Mouse (Mus musculus) ES-CJ7 (cell line): ENCODE measurements around the gene Aldh18a1.
A peak's percentile ranks its signal among the peaks of the same experiment; 100 is the strongest.
"Not testable (repeated sequence)": the region's sequence is repeated elsewhere in the genome, so short reads cannot be mapped to it uniquely, and the experiment has no call there.

Source experiments
- DNase-seq: peaks from one replicate; pipeline ENCODE4 v3.0.0; 2011; ENCODE audit warnings: low read depth, low spot score

Aldh18a1 gene

DNA sequence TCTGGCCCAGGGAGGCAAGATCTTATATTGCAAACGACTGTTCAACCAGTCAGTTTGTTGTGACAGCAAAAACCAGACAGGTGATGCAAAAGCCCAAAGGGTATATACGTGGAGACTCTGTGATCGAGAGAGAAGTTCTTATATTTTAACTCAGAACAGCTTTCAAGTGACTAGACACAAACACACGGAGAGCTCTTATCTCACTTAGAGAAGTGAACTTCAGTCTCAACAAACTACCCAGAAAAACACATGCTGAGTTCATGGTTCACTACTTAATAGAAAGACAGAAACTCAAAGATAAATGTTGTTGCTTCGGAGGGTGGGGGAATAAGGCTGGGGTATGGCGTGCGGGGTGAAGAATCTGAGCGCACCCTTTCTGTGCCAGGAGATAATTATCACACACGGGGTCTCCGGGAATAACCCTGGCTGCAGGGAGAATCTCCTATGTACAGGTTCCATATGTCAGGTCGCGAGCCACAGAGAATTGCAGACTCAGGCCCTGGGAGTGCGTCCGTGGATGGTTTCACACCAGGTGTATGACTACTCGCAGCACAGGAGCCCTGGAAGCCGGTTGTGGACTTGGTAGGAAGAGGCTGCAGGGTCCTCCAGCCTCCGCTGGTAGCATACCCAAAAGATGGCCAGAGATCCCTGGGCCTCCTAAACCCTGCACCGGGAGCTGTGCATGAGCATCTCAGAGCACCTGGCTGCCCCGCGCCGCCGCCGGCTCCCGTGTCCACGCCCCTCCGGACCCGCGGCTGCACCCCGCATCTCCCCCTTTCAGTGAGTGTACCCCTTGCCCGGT is 571 bp downstream of the Aldh18a1 start:
- DNase-seq, result no peak

DNA sequence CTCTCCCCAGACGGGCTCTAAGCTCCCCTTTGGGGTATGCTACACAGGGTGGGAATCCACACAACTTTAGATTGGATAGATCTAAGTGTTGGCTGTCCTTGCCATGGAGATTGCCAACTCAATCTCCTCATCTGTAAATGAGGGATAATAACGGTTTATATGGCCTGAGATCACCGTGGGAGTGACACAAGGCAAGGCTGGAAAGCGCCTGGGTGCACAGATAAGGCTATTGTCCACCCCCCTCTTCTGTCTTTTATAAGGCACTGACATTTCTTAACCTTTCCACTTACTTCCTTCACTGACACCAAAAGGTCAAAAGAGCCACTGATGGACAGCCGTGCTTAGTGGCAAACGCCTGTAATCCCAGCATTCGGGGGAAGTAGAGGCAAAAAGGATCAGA is 1.4 kb downstream of the Aldh18a1 start:
- DNase-seq, result no peak

DNA sequence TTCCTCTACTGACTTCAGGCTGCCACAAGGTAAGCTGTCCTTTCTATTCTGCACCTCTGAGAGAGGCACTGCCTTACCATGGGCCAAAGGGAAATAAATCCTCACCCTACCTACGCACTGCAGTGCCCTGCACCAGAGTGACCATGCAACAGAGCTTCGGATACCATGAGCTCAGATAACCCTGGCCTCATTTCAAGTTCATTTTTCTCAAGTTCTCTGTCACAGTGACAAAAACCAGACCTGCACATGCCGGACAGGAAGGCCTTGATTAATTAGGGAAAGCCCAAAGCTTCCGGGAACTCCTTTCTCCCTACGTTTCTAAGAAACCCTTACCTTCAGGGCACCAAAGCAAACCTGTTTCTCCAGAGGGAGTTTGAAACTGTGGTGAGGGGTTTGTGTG is 6.6 kb downstream of the Aldh18a1 start:
- no peak for DNase-seq

DNA sequence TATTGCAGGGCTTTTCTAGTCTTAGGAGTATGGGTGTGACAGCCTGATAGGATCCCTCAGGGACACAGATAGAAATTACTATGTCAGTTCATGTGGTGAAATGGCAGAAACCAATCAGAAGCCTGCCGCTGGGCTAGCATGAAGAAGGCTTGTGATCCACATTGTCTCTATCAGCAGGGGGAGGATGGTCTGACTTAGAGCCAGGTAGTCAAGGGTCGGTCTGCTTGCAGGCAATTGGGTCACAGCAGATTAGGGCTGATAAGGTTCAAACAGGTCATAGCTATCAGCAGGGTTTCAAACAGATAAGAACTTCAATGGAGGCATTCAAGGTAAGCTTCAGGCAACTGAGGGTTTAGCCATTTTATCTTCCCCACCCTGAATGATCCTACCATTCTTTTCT is 7.4 kb downstream of the Aldh18a1 start:
- no peak for DNase-seq

DNA sequence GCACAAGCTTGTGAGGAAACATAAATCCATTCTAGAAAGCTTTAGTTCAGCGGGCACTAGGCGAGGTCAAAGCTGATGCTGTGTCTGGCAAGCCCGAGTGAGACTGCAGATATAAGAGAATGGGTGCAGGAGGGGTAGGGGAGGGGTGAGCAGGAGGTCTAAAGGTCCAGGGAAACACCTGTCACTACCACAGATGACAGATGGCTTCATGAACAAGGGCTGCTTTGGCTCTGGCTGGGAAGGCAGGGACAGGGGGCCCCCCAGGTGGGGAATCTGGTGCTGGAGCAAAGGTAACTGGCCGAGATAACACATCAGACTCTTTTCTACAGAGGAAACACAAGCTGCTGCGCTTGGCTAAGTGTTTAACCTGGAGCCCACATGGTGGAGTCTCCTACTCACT is 12.8 kb downstream of the Aldh18a1 start:
- DNase-seq, result no peak

DNA sequence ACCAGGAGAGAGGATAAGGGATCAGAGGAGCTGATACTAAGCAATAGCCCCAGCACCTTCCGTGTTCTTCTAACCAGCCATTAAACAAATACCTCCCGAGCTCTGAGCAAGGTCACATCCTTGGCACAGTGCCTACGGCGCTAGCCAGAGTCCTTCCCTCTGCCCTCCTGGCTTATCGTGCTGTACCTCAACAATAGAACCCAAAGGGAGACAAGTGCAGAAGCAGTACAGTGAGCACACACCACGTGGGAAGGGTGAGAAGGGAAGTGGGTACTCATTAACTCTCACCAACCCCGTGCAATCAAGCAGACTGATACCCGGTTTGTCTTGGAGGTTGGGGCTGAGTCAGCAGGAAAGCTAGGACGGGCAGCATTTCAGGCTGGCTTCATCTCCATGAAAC is 17.5 kb downstream of the Aldh18a1 start:
- DNase-seq, result no peak

DNA sequence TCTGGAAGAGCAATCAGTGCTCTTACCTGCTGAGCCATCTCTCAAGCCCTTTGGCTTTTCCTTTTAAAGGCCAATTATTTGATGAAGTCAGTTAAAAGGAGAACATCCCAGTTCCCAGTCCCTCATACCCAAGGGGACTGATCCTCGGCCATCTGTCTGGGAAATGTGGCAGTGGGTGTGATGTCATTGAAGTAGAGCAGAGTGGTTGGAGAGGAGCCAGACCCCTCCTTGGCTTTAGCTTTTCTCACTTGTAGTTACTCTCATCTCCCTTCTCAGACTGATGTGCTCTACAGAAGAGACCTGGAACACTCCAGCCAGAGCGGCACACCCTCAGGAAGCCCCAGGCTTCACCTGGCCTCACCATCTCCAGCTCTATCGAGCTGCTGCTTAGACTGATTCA is 20.6 kb downstream of the Aldh18a1 start:
- no peak for DNase-seq

DNA sequence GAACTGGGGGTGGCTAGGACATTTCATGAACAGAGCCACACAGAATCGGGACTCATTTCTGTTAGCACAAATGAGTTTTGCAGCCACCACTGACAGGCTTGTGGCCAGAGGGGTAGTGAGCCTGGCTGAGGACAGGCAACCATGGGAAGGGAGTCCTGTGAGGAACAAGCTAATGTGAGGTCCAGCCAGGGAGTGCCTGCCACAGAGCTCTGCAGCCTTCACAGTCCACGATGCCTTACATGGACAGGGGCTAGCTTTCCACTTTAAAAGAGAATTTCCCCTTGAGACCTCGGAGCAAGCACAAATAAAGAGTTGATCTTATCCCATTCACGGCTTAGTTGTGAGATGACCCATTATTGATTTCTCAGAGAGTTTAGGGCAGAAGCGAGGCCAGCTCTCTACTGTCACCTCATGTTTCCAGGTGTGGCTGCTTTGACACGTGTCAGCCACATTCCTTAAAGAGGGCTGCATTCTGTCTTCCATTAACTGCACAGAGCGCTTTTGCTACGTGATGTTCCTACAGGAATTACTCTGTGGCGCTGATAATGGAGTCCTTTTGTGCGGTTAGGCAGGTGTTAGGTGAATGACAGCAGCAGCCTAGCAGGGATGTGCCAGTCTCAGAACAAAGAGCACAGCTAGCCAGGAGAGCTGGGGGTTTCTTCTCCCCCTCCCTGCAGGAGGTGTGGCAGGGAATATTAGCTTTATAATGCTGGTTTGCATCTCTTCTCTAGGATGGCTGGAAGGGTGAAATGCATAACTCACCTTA is 24.2 kb downstream of the Aldh18a1 start:
- DNase-seq, result no peak

DNA sequence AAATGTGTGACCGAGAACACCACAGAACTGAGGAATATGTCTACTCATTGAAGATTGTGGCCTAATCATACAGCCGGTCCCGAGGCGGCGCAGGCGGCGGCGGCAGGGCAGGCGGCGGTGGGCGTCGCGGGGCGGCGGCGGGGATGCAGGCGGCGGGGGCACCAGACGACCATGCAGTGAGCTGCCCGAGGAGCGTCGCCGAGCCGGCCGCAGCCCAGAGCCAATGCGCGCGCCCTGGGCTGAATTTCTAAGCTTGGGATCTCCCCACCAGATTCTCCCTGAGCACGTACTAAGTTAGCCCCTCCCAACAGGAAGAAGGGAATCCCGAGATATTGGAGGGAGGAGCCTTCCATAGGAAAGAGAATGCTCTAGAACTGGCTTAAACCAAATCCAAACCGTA is 26.7 kb downstream of the Aldh18a1 start:
- not testable (repeated sequence) for DNase-seq

DNA sequence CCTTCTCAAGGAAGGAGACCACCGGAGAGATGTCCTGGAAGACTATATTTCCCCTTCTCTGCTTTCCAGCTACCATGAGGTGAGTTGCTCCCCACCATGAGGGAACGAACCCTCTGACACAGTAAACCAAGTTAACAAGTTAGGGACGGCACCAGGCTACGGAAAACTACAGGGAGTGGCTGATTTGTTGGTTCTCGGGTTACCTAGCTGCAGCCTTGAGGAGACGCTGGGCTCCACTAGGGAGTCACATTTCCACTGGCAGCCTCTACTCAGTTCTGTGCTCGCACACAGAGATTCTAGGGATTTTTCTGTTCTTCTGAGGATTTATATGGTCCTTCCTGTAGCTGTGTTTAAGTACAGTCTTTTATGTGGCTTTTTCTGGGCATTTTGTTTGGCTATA is 32.2 kb downstream of the Aldh18a1 start:
- DNase-seq, result no peak

DNA sequence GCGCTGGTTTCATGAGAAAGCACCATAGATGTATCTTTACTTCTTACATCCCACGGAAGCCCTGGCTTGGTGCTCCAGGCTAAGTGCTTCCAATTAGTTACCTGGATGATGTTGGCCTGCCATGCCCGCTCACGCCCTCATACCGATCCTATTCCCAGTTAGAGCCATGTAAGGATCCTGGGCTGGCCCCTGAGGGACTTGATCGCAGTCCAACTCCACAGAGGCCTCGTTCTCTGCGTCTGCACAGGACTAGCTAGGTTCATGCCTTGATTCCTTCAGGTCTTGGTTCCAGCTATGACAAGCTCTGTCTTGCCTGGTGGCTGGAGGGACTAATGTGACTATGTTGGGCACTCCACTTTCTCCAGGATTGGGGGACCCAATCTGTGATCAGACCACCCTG is 33.1 kb downstream of the Aldh18a1 start:
- no peak for DNase-seq

DNA sequence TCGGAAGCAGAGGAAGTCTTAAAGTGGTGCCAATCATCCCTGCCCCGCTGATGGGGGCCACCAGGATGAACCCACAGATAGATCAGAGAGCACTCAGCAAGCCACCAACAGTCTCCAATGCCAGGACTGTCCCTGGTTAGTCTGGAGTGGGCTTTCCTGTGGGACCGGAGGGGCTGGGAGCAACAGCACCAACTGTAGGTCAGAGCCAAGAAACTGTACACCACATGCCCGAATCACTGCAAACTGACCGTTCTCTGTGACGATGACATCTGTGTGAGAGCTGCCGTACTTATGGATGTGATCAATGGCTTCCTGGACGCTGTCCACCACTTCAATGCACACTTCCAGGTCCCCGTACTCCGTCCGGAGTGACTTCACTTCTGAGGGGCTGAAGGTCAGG is 33.9 kb downstream of the Aldh18a1 start:
- no peak for DNase-seq

DNA sequence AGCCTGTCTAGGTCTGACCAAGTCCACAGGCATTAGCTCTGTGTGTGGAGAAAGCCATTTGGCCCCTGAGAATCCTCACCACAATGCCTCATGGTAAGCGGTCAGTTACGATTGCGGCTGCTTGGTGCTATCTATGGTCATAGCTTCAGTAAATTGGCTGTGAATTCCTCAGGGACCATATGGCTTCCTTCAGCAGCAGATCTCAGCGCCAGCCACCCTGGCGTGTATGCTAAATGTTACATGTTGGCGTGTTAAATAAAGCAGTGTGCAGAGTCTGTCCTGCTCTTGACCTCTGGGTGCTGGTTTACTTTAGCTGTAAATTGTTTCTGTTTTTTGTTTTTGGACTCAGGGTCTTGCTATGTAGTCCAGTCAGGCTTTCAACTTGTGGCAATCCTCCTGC is 34.4 kb downstream of the Aldh18a1 start:
- no peak for DNase-seq

DNA sequence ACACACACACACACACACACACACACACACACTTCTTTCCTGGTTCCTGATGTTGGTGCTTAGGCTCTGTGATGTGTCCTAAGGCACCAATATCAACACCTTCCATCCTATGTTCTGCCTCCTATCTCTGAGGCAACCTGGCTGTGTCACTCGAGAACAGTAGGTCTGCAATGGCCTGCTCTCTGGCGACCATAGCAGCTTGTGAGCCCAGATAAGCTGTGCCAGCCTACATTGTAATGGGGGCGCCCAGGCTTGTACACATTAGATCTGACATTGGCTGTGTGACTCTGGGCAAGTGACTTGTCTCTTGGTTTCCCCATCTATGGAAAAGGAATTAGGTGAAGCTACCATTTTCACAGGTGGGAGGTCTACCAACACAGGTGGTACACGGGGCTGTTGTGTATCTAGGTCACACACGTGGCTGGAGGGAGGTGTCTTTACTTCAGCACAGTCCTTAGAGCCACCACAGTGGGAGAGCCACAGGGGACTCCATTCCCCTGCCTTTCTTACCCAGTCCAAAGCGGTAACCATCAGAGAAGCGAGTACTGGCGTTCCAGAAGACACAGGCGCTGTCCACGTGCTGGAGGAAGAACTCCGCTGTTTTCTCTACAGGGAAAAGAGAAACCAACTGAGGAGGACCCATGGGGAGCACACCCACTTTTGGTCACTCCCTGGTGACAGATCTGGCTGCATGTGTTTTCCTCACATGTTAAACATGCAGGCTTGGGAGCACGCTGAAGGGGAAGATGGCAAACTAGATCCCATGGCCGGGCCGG is 35.1 kb downstream of the Aldh18a1 start:
- no peak for DNase-seq

DNA sequence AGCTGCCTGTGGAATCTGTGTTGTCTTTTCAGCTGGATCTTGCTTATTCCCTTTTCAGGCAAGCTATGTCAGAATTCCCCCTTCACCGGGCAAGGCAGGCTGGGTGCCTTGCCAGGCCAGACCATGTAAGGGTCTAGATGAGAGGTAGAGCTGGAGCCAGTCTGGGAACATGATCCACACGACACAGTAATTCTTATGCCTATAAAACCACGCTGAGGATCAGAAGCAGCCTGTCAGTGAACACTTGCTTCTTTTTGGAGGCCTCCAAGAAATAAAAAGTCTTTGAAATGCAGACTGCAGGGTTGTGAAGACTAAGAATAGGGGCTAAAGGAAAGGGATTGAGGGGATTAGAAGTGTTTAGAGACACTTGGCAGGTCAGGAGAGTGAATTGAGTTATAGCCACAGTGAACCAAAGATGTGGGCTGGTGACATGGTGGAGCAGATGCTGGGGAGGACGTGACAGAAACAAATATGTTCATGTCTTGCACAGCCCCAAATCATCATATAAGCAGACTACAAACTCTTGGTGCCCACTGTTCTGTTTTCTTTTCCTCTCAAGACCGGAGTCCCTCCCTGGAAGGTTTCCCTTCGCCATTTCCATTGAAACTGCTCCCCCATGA is 38.6 kb downstream of the Aldh18a1 start:
- DNase-seq, result no peak

DNA sequence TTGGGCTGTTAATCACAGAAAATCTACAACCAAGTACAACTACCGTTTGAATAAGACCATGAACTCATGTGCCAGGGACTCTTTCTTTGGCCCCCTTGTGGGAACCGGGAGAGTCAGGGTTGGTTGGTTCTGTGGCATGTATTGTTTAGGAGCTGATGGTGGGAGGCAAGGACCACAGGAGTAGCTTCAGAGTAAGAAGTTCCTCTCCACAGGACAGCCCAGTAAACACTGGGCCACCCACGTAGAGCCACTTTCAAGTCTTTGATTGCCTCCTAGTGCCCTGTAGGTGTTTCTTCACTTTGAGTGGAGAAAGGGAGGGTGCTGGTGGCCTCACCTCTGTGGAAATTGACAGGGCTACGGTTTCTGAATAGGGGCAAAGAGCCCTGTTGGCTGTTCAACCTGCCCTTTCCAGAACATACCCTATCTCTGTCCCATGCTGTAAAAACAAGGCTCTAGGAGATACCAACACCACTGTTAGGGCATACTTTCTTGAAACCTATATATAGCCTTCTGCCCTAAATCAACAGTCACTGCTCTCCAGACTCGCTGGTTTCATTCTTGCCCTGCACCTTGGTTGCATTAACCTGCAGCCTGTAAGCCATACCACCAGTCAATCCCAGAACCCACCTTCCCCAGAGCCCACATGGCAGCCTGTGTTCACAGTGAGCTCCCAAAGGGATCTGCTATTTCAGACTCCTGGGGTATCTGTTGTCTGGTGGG is 39.3 kb downstream of the Aldh18a1 start:
- peak; percentile 59 for DNase-seq

DNA sequence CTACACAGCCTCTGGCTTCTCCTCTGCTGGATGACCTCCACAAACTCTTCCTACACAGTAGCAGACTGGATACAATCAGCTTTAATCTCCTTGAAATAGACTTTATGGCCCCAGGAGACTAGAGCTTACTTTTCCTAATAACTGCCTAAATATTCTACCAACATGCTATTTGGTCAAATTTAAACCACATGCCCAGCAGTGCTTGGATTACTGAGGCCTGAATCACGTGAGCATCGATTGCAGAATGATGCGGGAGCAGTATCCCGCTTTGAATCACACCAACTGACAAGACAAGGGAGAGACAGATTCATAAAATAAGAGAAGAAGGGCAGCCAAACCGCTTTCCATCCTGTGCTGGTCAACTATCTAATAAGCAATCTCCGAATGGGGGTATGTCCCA is 39.9 kb downstream of the Aldh18a1 start:
- no peak for DNase-seq

DNA sequence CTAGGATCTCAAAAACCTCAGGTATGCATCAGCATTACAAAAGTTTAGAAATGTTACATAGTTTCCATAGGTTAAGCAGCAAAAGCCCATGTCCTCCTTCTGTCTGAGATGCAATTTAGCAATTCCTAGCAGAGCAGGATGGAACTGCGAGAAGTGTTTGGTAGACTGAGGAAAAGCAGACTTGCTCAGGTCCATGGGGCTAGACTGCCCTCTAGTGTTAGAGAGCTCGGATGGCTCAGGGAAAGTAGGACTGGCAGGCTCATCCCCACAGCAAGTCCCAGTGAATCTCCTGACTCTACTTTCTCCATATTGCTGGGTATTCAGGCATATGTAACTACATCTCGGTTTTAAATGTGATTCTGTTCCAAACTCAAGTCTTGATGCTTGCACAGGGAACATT is 43.4 kb downstream of the Aldh18a1 start:
- DNase-seq, result peak; percentile 76

DNA sequence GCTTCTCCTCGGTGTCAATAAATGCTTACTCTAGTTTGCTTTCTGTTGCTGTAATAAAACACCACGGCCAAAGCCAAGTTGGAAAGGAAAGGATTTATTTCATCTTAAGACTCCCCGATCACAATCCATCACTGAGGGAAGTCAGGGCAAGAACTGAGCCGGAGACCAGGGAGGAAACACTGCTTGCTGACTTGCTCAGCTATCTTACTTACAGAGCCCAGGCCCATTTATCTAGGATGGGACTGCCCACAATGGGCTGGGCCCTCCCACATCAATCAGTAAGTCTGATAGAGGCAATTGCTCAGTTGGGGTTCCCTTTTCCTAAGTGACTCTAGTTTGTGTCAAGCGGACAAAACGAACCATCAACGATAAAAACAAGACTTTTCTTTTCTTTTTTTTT is 45.5 kb downstream of the Aldh18a1 start:
- no peak for DNase-seq

DNA sequence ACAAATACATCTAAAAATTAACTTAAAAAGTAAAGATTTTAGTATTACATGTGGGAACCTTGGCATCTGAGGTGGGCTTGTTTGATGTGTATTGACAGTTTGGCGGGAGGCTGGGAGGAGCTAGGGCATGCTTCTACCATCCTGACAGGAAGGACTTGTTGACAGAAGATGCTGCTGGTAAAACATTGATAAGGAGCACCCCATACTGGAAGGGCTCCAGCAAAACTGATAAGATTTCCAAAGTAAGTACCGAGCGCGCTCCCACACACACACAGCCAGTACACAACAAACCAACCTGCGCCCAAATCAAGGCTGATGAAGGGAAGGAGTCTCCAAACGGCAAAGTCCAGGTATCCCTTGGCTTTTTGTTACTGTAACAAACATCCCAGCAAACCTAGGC is 51.7 kb downstream of the Aldh18a1 start:
- DNase-seq, result no peak

DNA sequence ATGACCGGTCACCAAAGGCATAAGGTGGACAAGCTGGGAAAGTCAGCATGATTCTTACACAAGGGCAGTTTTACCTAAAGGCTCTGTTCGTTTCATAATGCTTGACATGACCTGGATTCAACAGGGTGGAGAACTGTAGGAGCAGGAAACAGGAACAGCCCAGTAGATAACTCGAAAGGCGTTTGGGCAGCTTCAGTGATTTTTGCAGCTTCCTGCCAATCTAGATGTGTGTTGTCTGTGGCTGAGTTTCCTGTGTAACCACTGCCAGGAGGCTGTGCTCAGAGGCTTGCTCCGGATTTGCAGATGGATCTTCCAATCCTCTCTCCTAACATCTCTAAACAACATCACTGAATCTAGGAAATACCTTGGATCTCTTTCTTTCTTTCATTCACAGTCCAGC is 55.7 kb downstream of the Aldh18a1 start:
- no peak for DNase-seq
